Mouse (Mus musculus): ENCODE measurements around the gene Kcne3. TPM values are rescaled to one million over a fixed set of nuclear protein-coding genes. Genes with fewer than 3 reads are reported as not detected.

The Kcne3 gene
- total RNA-seq, 1 experiment from 2014 or later = 0.85 TPM

Other genes with a start within 250 kb of the Kcne3 start
- gene Rnf169, start 196.1 kb upstream of the Kcne3 start, total RNA-seq (2021) = 16.8 and 19.8 TPM in 2 replicates
- gene Chrdl2, start 170.3 kb upstream of the Kcne3 start, total RNA-seq (2021) = not detected in 2 replicates
- 25.6 and 33.6 TPM in 2 replicates for gene Pold3, start 54.9 kb upstream of the Kcne3 start, total RNA-seq (2021)
- gene Lipt2, start 17.2 kb upstream of the Kcne3 start, total RNA-seq (2021) = 6.1 and 6.2 TPM in 2 replicates
- gene Pgm2l1, start 50.9 kb downstream of the Kcne3 start, total RNA-seq (2021) = 8.3 and 12.8 TPM in 2 replicates
- gene P4ha3, start 109.0 kb downstream of the Kcne3 start, total RNA-seq (2021) = 0.81 and 1.3 TPM in 2 replicates
- gene C2cd3, start 195.7 kb downstream of the Kcne3 start, total RNA-seq (2021) = 26.6 and 27.9 TPM in 2 replicates
- gene Ppme1, start 195.8 kb downstream of the Kcne3 start, total RNA-seq (2021) = 54.5 and 70.6 TPM in 2 replicates